Mouse (Mus musculus) intestine, embryonic 16.5 days (tissue): ENCODE data around the gene Syt2. TPM values are rescaled to one million over a fixed set of nuclear protein-coding genes. Genes with fewer than 3 reads are reported as not detected.
A peak's percentile ranks its signal among the peaks of the same experiment; 100 is the strongest.

ENCODE experiments used
- ATAC-seq: fragments of 200-750 bp; cut with Nextera tagmentation; 2 replicates; pipeline ENCODE4 v1.8.0; 2017; ENCODE audit warnings: moderate TSS enrichment, moderate library complexity
- H3K27ac ChIP-seq: fragments of 300-500 bp; sonication (generic); 2 replicates; pipeline ENCODE4 v1.5.1; 2014; ENCODE audit warnings: mild to moderate bottlenecking, low read length
- H3K27me3 ChIP-seq: fragments of 300-500 bp; sonication (generic); replicated peaks from 2 replicates; pipeline ENCODE4 v1.6.1; 2014; ENCODE audit warnings: low read length, control low read depth, mixed read lengths; ENCODE audit not compliant: control insufficient read depth, insufficient read depth
- H3K36me3 ChIP-seq: fragments of 300-500 bp; sonication (generic); 2 replicates; pipeline ENCODE4 v1.6.1; 2014; ENCODE audit warnings: low read length, control low read depth; ENCODE audit not compliant: control insufficient read depth, insufficient read depth
- H3K4me1 ChIP-seq: fragments of 300-500 bp; sonication (generic); 2 replicates; pipeline ENCODE4 v1.6.1; 2014; ENCODE audit warnings: low read length, control low read depth, mixed read lengths; ENCODE audit not compliant: control insufficient read depth, insufficient read depth
- H3K4me2 ChIP-seq: fragments of 300-500 bp; sonication (generic); 2 replicates; pipeline ENCODE4 v1.6.1; 2014; ENCODE audit warnings: low read depth, low read length, control low read depth
- H3K4me3 ChIP-seq: fragments of 300-500 bp; sonication (generic); 2 replicates; pipeline ENCODE4 v1.5.1; 2014; ENCODE audit warnings: mild to moderate bottlenecking, low read length
- H3K9ac ChIP-seq: fragments of 300-500 bp; sonication (generic); 2 replicates; pipeline ENCODE4 v1.6.1; 2014; ENCODE audit warnings: low read depth, low read length
- H3K9me3 ChIP-seq: fragments of 300-500 bp; sonication (generic); 2 replicates; pipeline ENCODE4 v1.6.1; 2016; ENCODE audit warnings: low read length, control low read depth; ENCODE audit not compliant: control insufficient read depth
- WGBS: fragments of 180-500 bp; shearing (Covaris S2); extraction: QIAGEN DNeasy Blood & Tissue Kit; methylation state at CpG from one replicate; pipeline ENCODE4 v1.1.7; 2014; 5-methylcytosine and 5-hydroxymethylcytosine counted together
- microRNA-seq: library from miRNA; unstranded; fragments of <30 nt; microRNA quantifications from one replicate; pipeline ENCODE4, GENCODE M21; 2016
- polyA plus RNA-seq: library from polyadenylated mRNA; unstranded; fragments of >200 nt; fragmentation: Nextera tagmentation; extraction: Ambion mirVana; gene quantifications from 2 replicates; pipeline ENCODE4 v1.2.1, GENCODE M21; 2015

Syt2 gene
- polyA plus RNA-seq, 1 experiment from 2014 or later, result 1.1 TPM

DNA sequence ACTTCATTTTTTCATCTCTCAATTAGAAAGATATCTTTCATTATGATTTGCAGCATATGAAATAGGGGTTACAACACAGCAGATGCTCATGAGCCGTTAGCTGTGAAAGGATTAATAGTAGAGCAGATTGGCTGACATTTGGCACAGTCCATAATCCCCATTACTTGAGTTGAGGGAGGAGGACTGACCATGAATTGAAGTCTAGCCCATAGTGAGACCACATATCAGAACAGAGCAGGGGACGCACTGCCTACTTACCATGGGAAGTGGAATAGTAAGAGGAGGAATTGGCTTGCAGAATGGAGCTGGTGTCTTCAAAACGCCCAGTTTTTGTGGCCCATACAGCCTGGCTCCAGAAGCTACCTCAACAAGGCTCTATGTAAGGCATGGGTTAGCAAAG is 150.1 kb downstream of the Syt2 start:
- Histone ChIP-seq H3K27ac (no peak overlapping the region), H3K4me3 (no peak overlapping the region), H3K9me3 (no peaks in the 10 kb centered on the region), H3K9ac (no peak overlapping the region), H3K27me3 (no peaks in the 10 kb centered on the region), H3K36me3 (no peaks in the 10 kb centered on the region), H3K4me1 (peaks cover 4% of the 10 kb centered on the region), H3K4me2 (no peak overlapping the region)
- WGBS, result 73% methylated on average over 3 of the region's 3 CpGs
- ATAC-seq, result no peak

GRCm38 (mm10) chr1:134801758-134802157 is 155.3 kb downstream of the Syt2 start:
- Histone ChIP-seq H3K36me3 (no peaks in the 10 kb centered on the region), H3K9me3 (no peaks in the 10 kb centered on the region), H3K4me2 (peak overlapping the region; percentile 52), H3K27ac (peak overlapping the region; percentile 56), H3K9ac (peak overlapping the region; percentile 71), H3K27me3 (no peaks in the 10 kb centered on the region), H3K4me3 (peak overlapping the region; percentile 42), H3K4me1 (peaks cover 15% of the 10 kb centered on the region)
- 65% methylated on average over 7 of the region's 7 CpGs for WGBS
- ATAC-seq, result no peak

DNA sequence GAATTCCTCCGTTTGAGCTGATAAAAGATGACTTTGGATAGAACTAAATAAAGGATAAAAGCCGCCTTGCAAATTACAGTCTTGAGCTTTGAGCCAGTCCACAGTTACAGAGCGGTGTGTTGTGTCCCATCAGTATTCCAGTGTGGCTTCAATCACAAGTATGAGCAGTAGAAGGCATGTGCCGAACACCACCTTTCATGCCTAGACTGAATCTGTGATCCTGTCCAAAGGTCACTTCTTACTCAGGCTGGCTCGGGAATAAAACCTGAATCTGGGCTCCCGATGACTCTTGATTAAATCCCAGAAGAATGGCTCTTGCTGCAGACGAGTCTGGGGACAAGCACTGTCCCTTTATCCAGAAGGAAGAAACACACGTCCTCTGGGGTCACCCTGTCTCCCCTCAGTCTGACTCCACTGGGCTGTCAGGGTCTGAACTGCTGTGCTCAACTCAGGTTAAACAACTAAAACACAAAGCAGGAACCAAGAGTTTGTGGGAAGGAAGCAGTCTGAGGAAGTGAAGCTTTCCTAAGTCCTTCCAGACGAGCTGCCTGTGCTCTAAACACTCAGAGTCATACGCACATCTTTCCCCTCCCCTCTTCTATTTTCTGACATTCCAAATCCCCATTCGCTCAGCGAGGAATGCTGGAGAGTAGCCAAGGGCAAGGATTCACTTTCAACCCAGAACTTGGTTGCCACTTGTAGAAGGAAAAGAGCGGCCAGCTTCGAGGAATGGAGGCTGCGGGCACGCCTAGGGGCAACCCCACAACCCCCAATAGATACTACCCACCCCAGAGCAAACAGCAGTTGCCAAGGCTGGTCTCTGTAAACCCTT is 157.0 kb downstream of the Syt2 start:
- Histone ChIP-seq H3K9ac (peak overlapping the region; percentile 71), H3K27me3 (no peaks in the 10 kb centered on the region), H3K27ac (peak overlapping the region; percentile 96), H3K4me1 (peaks cover 15% of the 10 kb centered on the region), H3K9me3 (no peaks in the 10 kb centered on the region), H3K4me2 (peak overlapping the region; percentile 52), H3K36me3 (no peaks in the 10 kb centered on the region), H3K4me3 (peak overlapping the region; percentile 42)
- ATAC-seq, result peak; percentile 78
- WGBS, result 28% methylated on average over 16 of the region's 16 CpGs

GRCm38 (mm10) chr1:134804373-134804772 is 157.9 kb downstream of the Syt2 start:
- Histone ChIP-seq H3K27me3 (no peaks in the 10 kb centered on the region), H3K27ac (peak overlapping the region; percentile 96), H3K4me2 (0 out of 2 replicates have a peak overlapping the region, but pooled peaks have one; percentile 52), H3K9ac (peak overlapping the region; percentile 71), H3K4me3 (no peak overlapping the region), H3K36me3 (no peaks in the 10 kb centered on the region), H3K4me1 (peaks cover 15% of the 10 kb centered on the region), H3K9me3 (no peaks in the 10 kb centered on the region)
- no peak for ATAC-seq
- WGBS, result 44% methylated on average over 5 of the region's 5 CpGs

DNA sequence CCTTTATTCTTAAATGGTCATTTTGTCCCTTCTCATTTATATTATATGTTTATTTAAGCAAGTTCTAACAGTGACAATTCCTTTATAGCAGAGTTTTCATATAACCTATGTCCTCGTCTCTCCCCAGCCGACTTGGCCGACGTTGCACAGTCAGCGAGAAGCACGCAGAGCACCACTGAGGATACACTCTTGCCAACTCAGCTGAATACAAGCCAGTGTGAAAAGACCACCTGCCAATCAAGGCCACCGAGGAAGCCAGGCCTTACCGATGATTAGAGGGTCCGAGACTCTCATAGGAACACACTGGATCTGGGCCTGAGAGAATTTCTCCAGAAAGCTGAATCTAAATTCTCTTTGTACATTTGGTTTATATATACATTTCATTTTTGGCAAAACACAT is 159.0 kb downstream of the Syt2 start:
- 71% methylated on average over 9 of the region's 9 CpGs for WGBS
- H3K36me3 ChIP-seq, result no peaks in the 10 kb centered on the region
- no peak overlapping the region for H3K4me3 ChIP-seq
- H3K9me3 ChIP-seq, result no peaks in the 10 kb centered on the region
- 0 out of 2 replicates have a peak overlapping the region, but pooled peaks have one; percentile 5 for H3K27ac ChIP-seq
- no peaks in the 10 kb centered on the region for H3K27me3 ChIP-seq
- H3K4me1 ChIP-seq, result peaks cover 15% of the 10 kb centered on the region
- no peak overlapping the region for H3K4me2 ChIP-seq
- no peak overlapping the region for H3K9ac ChIP-seq
- ATAC-seq, result no peak

Small RNA genes lying within 50 kb of the gene (microRNA-seq; reads per million reads assigned to microRNA genes)
- gene Gm22232, result not detected

Other genes starting within 250 kb of the Syt2 start
- gene Cyb5r1, start 241.1 kb upstream of the Syt2 start, polyA plus RNA-seq, result 32.3 and 38.6 TPM in 2 replicates
- gene Adipor1, start 231.3 kb upstream of the Syt2 start, polyA plus RNA-seq, result 78.7 and 82.8 TPM in 2 replicates
- gene Klhl12, start 191.1 kb upstream of the Syt2 start, polyA plus RNA-seq, result 19.0 and 20.5 TPM in 2 replicates
- gene Rabif, start 152.0 kb upstream of the Syt2 start, polyA plus RNA-seq, result 37.6 and 41.2 TPM in 2 replicates
- not detected in 2 replicates for gene Mgat4e, start 97.0 kb upstream of the Syt2 start, polyA plus RNA-seq
- gene Kdm5b, start 86.5 kb upstream of the Syt2 start, polyA plus RNA-seq, result 25.4 and 26.3 TPM in 2 replicates